Mouse (Mus musculus) neural tube, embryonic 15.5 days (tissue): ENCODE measurements around the gene Pgbd5. TPM values are rescaled to one million over a fixed set of nuclear protein-coding genes. Genes with fewer than 3 reads are reported as not detected.
A peak's percentile ranks its signal among the peaks of the same experiment; 100 is the strongest.

Experiments
- ATAC-seq: fragments of 200-750 bp; cut with Nextera tagmentation; 2 replicates; pipeline ENCODE4 v1.8.0; 2017; ENCODE audit warnings: mild to moderate bottlenecking, moderate TSS enrichment, moderate library complexity; ENCODE audit not compliant: low FRiP score
- H3K27ac ChIP-seq: fragments of 300-500 bp; sonication (generic); replicated peaks from 2 replicates; pipeline ENCODE4 v1.5.1; 2015; ENCODE audit warnings: mild to moderate bottlenecking, inconsistent platforms
- H3K27me3 ChIP-seq: fragments of 300-500 bp; sonication (generic); replicated peaks from 2 replicates; pipeline ENCODE4 v1.6.1; 2015; ENCODE audit warnings: inconsistent platforms
- H3K36me3 ChIP-seq: fragments of 300-500 bp; sonication (generic); 2 replicates; pipeline ENCODE4 v1.6.1; 2015; ENCODE audit warnings: inconsistent platforms
- H3K4me1 ChIP-seq: fragments of 300-500 bp; sonication (generic); 2 replicates; pipeline ENCODE4 v1.6.1; 2015; ENCODE audit warnings: inconsistent platforms
- H3K4me2 ChIP-seq: fragments of 300-500 bp; sonication (generic); 2 replicates; pipeline ENCODE4 v1.6.1; 2015; ENCODE audit warnings: inconsistent platforms, mild to moderate bottlenecking, moderate library complexity
- H3K4me3 ChIP-seq: fragments of 300-500 bp; sonication (generic); replicated peaks from 2 replicates; pipeline ENCODE4 v1.5.1; 2015; ENCODE audit warnings: mild to moderate bottlenecking, inconsistent platforms
- H3K9ac ChIP-seq: fragments of 300-500 bp; sonication (generic); replicated peaks from 2 replicates; pipeline ENCODE4 v1.6.1; 2015; ENCODE audit warnings: mild to moderate bottlenecking, inconsistent platforms
- H3K9me3 ChIP-seq: fragments of 300-500 bp; sonication (generic); replicated peaks from 2 replicates; pipeline ENCODE4 v1.6.1; 2016; ENCODE audit warnings: inconsistent platforms
- WGBS: fragments of 180-500 bp; shearing (Covaris S2); methylation state at CpG from one replicate; pipeline ENCODE4 v1.1.7; 2015; ENCODE audit warnings: mixed read lengths; 5-methylcytosine and 5-hydroxymethylcytosine counted together
- polyA plus RNA-seq: library from polyadenylated mRNA; unstranded; fragments of >200 nt; fragmentation: Nextera tagmentation; extraction: Ambion mirVana; gene quantifications from 2 replicates; pipeline ENCODE4 v1.2.1, GENCODE M21; 2015

Gene Pgbd5
- polyA plus RNA-seq, 1 experiment from 2014 or later, result 17.0 TPM

GRCm38 (mm10) chr8:124386225-124386899 is 53.1 kb downstream of the Pgbd5 start:
- H3K4me2 ChIP-seq, result no peak overlapping the region
- H3K4me3 ChIP-seq, result no peak overlapping the region
- H3K27me3 ChIP-seq, result no peaks in the 10 kb centered on the region
- no peak overlapping the region for H3K9ac ChIP-seq
- H3K4me1 ChIP-seq, result peaks cover 21% of the 10 kb centered on the region
- peaks cover 5% of the 10 kb centered on the region for H3K36me3 ChIP-seq
- ATAC-seq, result 0 out of 2 replicates have a peak, but pooled peaks have one; percentile 33
- WGBS, result 49% methylated on average over 23 of the region's 23 CpGs
- H3K9me3 ChIP-seq, result no peaks in the 10 kb centered on the region
- H3K27ac ChIP-seq, result peak overlapping the region; percentile 28; the same call in 1 of the 2 replicates

- no peak for ATAC-seq
- Histone ChIP-seq H3K27me3 (no peaks in the 10 kb centered on the region), H3K9ac (no peak overlapping the region), H3K4me1 (peaks cover 21% of the 10 kb centered on the region), H3K27ac (no peak overlapping the region), H3K4me3 (no peak overlapping the region), H3K4me2 (no peak overlapping the region), H3K36me3 (peaks cover 10% of the 10 kb centered on the region), H3K9me3 (no peaks in the 10 kb centered on the region)
- WGBS, result 95% methylated on average over 19 of the region's 19 CpGs
Measured at GRCm38 (mm10) chr8:124384336-124384735, 55.1 kb downstream of the Pgbd5 start.

GRCm38 (mm10) chr8:124382235-124382634 is 57.2 kb downstream of the Pgbd5 start:
- peak overlapping the region; percentile 6; the same call in 1 of the 2 replicates for H3K4me2 ChIP-seq
- H3K27ac ChIP-seq, result peak overlapping the region; percentile 64
- H3K4me3 ChIP-seq, result no peak overlapping the region
- H3K27me3 ChIP-seq, result no peaks in the 10 kb centered on the region
- H3K9me3 ChIP-seq, result no peaks in the 10 kb centered on the region
- peaks cover 17% of the 10 kb centered on the region for H3K36me3 ChIP-seq
- H3K4me1 ChIP-seq, result peaks cover 21% of the 10 kb centered on the region
- ATAC-seq, result no peak; the same call in 1 of the 2 replicates
- no peak overlapping the region for H3K9ac ChIP-seq
- whole genome bisulfite sequencing, result 36% methylated on average over 10 of the region's 10 CpGs

GRCm38 (mm10) chr8:124379289-124379688 is 60.2 kb downstream of the Pgbd5 start:
- H3K4me2 ChIP-seq, result no peak overlapping the region
- H3K4me3 ChIP-seq, result no peak overlapping the region
- H3K4me1 ChIP-seq, result peaks cover 13% of the 10 kb centered on the region
- H3K27me3 ChIP-seq, result no peaks in the 10 kb centered on the region
- H3K36me3 ChIP-seq, result peaks cover 25% of the 10 kb centered on the region
- ATAC-seq, result no peak
- H3K9ac ChIP-seq, result no peak overlapping the region
- H3K9me3 ChIP-seq, result no peaks in the 10 kb centered on the region
- 67% methylated on average over 6 of the region's 6 CpGs for WGBS
- no peak overlapping the region for H3K27ac ChIP-seq

- 97% methylated on average over 12 of the region's 12 CpGs for WGBS
- Histone ChIP-seq H3K4me1 (no peaks in the 10 kb centered on the region), H3K9ac (no peak overlapping the region), H3K4me3 (no peak overlapping the region), H3K27me3 (no peaks in the 10 kb centered on the region), H3K9me3 (no peaks in the 10 kb centered on the region), H3K4me2 (no peak overlapping the region), H3K27ac (no peak overlapping the region), H3K36me3 (peaks cover 24% of the 10 kb centered on the region; the same call in 1 of the 2 replicates)
- no peak for ATAC-seq
Measured at GRCm38 (mm10) chr8:124376406-124376805, 63.1 kb downstream of the Pgbd5 start.

GRCm38 (mm10) chr8:124375727-124376126 is 63.7 kb downstream of the Pgbd5 start:
- 84% methylated on average over 9 of the region's 9 CpGs for WGBS

GRCm38 (mm10) chr8:124375168-124375567 is 64.3 kb downstream of the Pgbd5 start:
- Histone ChIP-seq H3K9me3 (no peaks in the 10 kb centered on the region), H3K27me3 (no peaks in the 10 kb centered on the region), H3K4me2 (no peak overlapping the region), H3K4me1 (no peaks in the 10 kb centered on the region), H3K4me3 (no peak overlapping the region), H3K36me3 (peaks cover 28% of the 10 kb centered on the region), H3K27ac (no peak overlapping the region), H3K9ac (no peak overlapping the region)
- 81% methylated on average over 6 of the region's 6 CpGs for WGBS
- ATAC-seq, result no peak

More at GRCm38 (mm10) chr8:124375727-124376126, 63.7 kb downstream of the Pgbd5 start:
- H3K4me1 ChIP-seq, result no peaks in the 10 kb centered on the region
- H3K4me3 ChIP-seq, result no peak overlapping the region
- no peak for ATAC-seq
- no peaks in the 10 kb centered on the region for H3K27me3 ChIP-seq
- no peak overlapping the region for H3K4me2 ChIP-seq
- H3K9me3 ChIP-seq, result no peaks in the 10 kb centered on the region
- no peak overlapping the region for H3K27ac ChIP-seq
- no peak overlapping the region for H3K9ac ChIP-seq
- peaks cover 24% of the 10 kb centered on the region; the same call in 1 of the 2 replicates for H3K36me3 ChIP-seq

GRCm38 (mm10) chr8:124373753-124374152 is 65.7 kb downstream of the Pgbd5 start:
- ATAC-seq, result no peak
- Histone ChIP-seq H3K27ac (no peak overlapping the region), H3K4me2 (no peak overlapping the region), H3K9me3 (no peaks in the 10 kb centered on the region), H3K36me3 (peaks cover 29% of the 10 kb centered on the region), H3K4me3 (no peak overlapping the region), H3K27me3 (no peaks in the 10 kb centered on the region), H3K9ac (no peak overlapping the region), H3K4me1 (no peaks in the 10 kb centered on the region)
- WGBS, result 87% methylated on average over 5 of the region's 5 CpGs

GRCm38 (mm10) chr8:124371410-124372123 is 67.9 kb downstream of the Pgbd5 start:
- 92% methylated on average over 23 of the region's 23 CpGs for WGBS
- no peak overlapping the region for H3K4me2 ChIP-seq
- no peaks in the 10 kb centered on the region for H3K4me1 ChIP-seq
- H3K27ac ChIP-seq, result no peak overlapping the region
- H3K27me3 ChIP-seq, result no peaks in the 10 kb centered on the region
- H3K9ac ChIP-seq, result no peak overlapping the region
- H3K36me3 ChIP-seq, result peaks cover 28% of the 10 kb centered on the region
- H3K9me3 ChIP-seq, result no peaks in the 10 kb centered on the region
- ATAC-seq, result no peak
- H3K4me3 ChIP-seq, result no peak overlapping the region

GRCm38 (mm10) chr8:124370422-124371183 is 68.9 kb downstream of the Pgbd5 start:
- Histone ChIP-seq H3K4me3 (no peak overlapping the region), H3K9me3 (no peaks in the 10 kb centered on the region), H3K27me3 (no peaks in the 10 kb centered on the region), H3K36me3 (peaks cover 24% of the 10 kb centered on the region), H3K4me1 (no peaks in the 10 kb centered on the region), H3K27ac (no peak overlapping the region), H3K9ac (no peak overlapping the region), H3K4me2 (no peak overlapping the region)
- 79% methylated on average over 17 of the region's 17 CpGs for WGBS
- ATAC-seq, result no peak

GRCm38 (mm10) chr8:124368213-124368612 is 71.2 kb downstream of the Pgbd5 start:
- Histone ChIP-seq H3K27ac (no peak overlapping the region), H3K4me3 (no peak overlapping the region), H3K9me3 (no peaks in the 10 kb centered on the region), H3K36me3 (peaks cover 17% of the 10 kb centered on the region), H3K4me1 (no peaks in the 10 kb centered on the region), H3K9ac (no peak overlapping the region), H3K27me3 (no peaks in the 10 kb centered on the region), H3K4me2 (no peak overlapping the region)
- peak; percentile 35; the same call in 1 of the 2 replicates for ATAC-seq
- WGBS, result 21% methylated on average over 8 of the region's 8 CpGs
